Mouse (Mus musculus) MEL (cell line): Measurements from ENCODE around the gene Spock1.

Source experiments
- CTCF ChIP-seq, 3 experiments: IDR thresholded peaks in 2 of 3; conservative IDR thresholded peaks in 1 of 3; 2 replicates each; pipeline ENCODE4 v1.5.1; 2011 to 2012; ENCODE audit warnings: low read length in 3 of 3, low read depth in 2 of 3, mild to moderate bottlenecking in 2 of 3, improper control_type of control experiment in 1 of 3, inconsistent platforms in 1 of 3, mixed read lengths in 1 of 3, moderate library complexity in 1 of 3; ENCODE audit not compliant: control insufficient read depth in 1 of 3, insufficient read depth in 1 of 3, poor library complexity in 1 of 3, severe bottlenecking in 1 of 3
- EP300 ChIP-seq, 2 experiments: IDR thresholded peaks; 2 replicates each; pipeline ENCODE4 v1.6.1; 2011; ENCODE audit warnings: improper control_type of control experiment in 2 of 2, low read length in 2 of 2, low read depth in 1 of 2, mild to moderate bottlenecking in 1 of 2
- JUND ChIP-seq: IDR thresholded peaks from 2 replicates; pipeline ENCODE4 v1.6.1; 2011; ENCODE audit warnings: low read depth, mild to moderate bottlenecking, improper control_type of control experiment, low read length
- POLR2A ChIP-seq, 2 experiments: IDR thresholded peaks; 2 replicates each; pipeline ENCODE4 v1.6.1; 2011 to 2012; ENCODE audit warnings: low read length in 2 of 2, mild to moderate bottlenecking in 2 of 2, control low read depth in 1 of 2, improper control_type of control experiment in 1 of 2, low read depth in 1 of 2, moderate library complexity in 1 of 2; ENCODE audit not compliant: control insufficient read depth in 1 of 2, insufficient read depth in 1 of 2, poor library complexity in 1 of 2

DNA sequence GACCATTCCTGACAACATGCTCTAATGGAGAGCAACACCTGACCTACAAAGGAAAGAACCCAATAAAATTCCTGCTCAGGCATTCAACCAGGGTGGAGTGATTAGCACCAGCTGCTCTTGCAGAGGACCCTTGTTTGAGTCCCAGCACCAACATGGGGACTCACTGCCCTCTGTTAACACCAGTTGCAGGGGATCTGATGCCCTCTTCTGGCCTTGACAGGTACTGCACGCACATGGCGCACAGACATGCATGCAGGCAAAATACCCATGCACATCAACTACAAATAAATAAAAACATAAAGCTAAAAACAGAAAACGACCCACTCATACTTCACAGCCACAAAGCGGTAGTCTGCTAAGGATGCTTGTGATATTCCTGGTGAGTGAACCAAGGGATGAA lies 119.8 kb downstream of the Spock1 start:
- TF ChIP-seq CTCF (IDR thresholded peaks at IDR 0.05 in 2 of 3, conservative IDR thresholded peaks at IDR 0.05 in 1 of 3; ENCODE audit: control insufficient read depth in 1 of 3, insufficient read depth in 1 of 3, low read depth in 2 of 3, low read length in 3 of 3, poor library complexity in 1 of 3, severe bottlenecking in 1 of 3): peak in 2 of 3 experiments; percentile 15 to 29; a peak in 2 of 6 replicates
- TF ChIP-seq POLR2A (IDR thresholded peaks at IDR 0.05; ENCODE audit: control insufficient read depth in 1 of 2, insufficient read depth in 1 of 2, low read depth in 1 of 2, low read length in 2 of 2, poor library complexity in 1 of 2): no peak
- TF ChIP-seq JUND: no peak
- TF ChIP-seq EP300 (IDR thresholded peaks at IDR 0.05; ENCODE audit: low read depth in 1 of 2, low read length in 2 of 2): no peak
